Mouse (Mus musculus) testis, postnatal 10 days (tissue): ENCODE results near the gene Pfkfb2.

Experiments
- DNase-seq: peaks from one replicate; pipeline ENCODE4 v3.0.0; 2021; ENCODE audit warnings: low spot score

The Pfkfb2 gene

GRCm38 (mm10) chr1:130729153-130729552, at the start of gene Pfkfb2:
Pfkfb2 (minus strand) TSS chr1:130729253.
- DNase-seq = no peak

- no peak for DNase-seq
Measured at GRCm38 (mm10) chr1:130776645-130777044, 47.6 kb upstream of the Pfkfb2 start.

- no peak for DNase-seq
Measured at GRCm38 (mm10) chr1:130775691-130776331, 46.8 kb upstream of the Pfkfb2 start.

- no peak for DNase-seq
Measured at GRCm38 (mm10) chr1:130775234-130775633, 46.2 kb upstream of the Pfkfb2 start.

- no peak for DNase-seq
Measured at GRCm38 (mm10) chr1:130770981-130771494, 42.0 kb upstream of the Pfkfb2 start.

GRCm38 (mm10) chr1:130770487-130770886, 41.4 kb upstream of the Pfkfb2 start:
- no peak for DNase-seq

- DNase-seq = no peak
Measured at GRCm38 (mm10) chr1:130769925-130770324, 40.9 kb upstream of the Pfkfb2 start.

- peak; percentile 58 for DNase-seq
Measured at GRCm38 (mm10) chr1:130767066-130767465, 38.0 kb upstream of the Pfkfb2 start.

- DNase-seq = peak; percentile 66
Measured at GRCm38 (mm10) chr1:130764027-130764461, 35.0 kb upstream of the Pfkfb2 start.

- no peak for DNase-seq
Measured at GRCm38 (mm10) chr1:130762045-130762760, 33.1 kb upstream of the Pfkfb2 start.

- no peak for DNase-seq
Measured at GRCm38 (mm10) chr1:130761597-130761996, 32.5 kb upstream of the Pfkfb2 start.

- no peak for DNase-seq
Measured at GRCm38 (mm10) chr1:130759689-130760088, 30.6 kb upstream of the Pfkfb2 start.

GRCm38 (mm10) chr1:130746819-130747218, 17.8 kb upstream of the Pfkfb2 start:
- no peak for DNase-seq

GRCm38 (mm10) chr1:130745591-130745990, 16.5 kb upstream of the Pfkfb2 start:
- DNase-seq = no peak

- no peak for DNase-seq
Measured at GRCm38 (mm10) chr1:130744961-130745360, 15.9 kb upstream of the Pfkfb2 start.

- no peak for DNase-seq
Measured at GRCm38 (mm10) chr1:130744217-130744616, 15.2 kb upstream of the Pfkfb2 start.

- DNase-seq = no peak
Measured at GRCm38 (mm10) chr1:130743775-130744174, 14.7 kb upstream of the Pfkfb2 start.

- no peak for DNase-seq
Measured at GRCm38 (mm10) chr1:130742201-130742600, 13.1 kb upstream of the Pfkfb2 start.

- no peak for DNase-seq
Measured at GRCm38 (mm10) chr1:130740781-130741720, 12.0 kb upstream of the Pfkfb2 start.

- no peak for DNase-seq
Measured at GRCm38 (mm10) chr1:130740227-130740648, 11.2 kb upstream of the Pfkfb2 start.

GRCm38 (mm10) chr1:130739636-130740035, 10.6 kb upstream of the Pfkfb2 start:
- DNase-seq = no peak

GRCm38 (mm10) chr1:130738551-130739106, 9.6 kb upstream of the Pfkfb2 start:
- DNase-seq = no peak
